Mouse (Mus musculus) kidney, embryonic 16.5 days (tissue): Measurements from ENCODE around the gene Ntn4. TPM values are rescaled to one million over a fixed set of nuclear protein-coding genes. Genes with fewer than 3 reads are reported as not detected.
"Not testable (repeated sequence)": the region's sequence is repeated elsewhere in the genome, so short reads cannot be mapped to it uniquely, and the experiment has no call there.

Source experiments
- ATAC-seq: fragments of 200-750 bp; cut with Nextera tagmentation; 2 replicates; pipeline ENCODE4 v1.8.0; 2017; ENCODE audit warnings: moderate TSS enrichment; ENCODE audit not compliant: low FRiP score, low TSS enrichment
- H3K27ac ChIP-seq: fragments of 300-500 bp; sonication (generic); 2 replicates; pipeline ENCODE4 v1.5.1; 2014; ENCODE audit warnings: low read length
- H3K27me3 ChIP-seq: fragments of 300-500 bp; sonication (generic); 2 replicates; pipeline ENCODE4 v1.6.1; 2014; ENCODE audit warnings: low read length, control low read depth, mixed read lengths; ENCODE audit not compliant: insufficient read depth
- H3K36me3 ChIP-seq: fragments of 300-500 bp; sonication (generic); 2 replicates; pipeline ENCODE4 v1.6.1; 2014; ENCODE audit warnings: low read length, control low read depth, mixed read lengths; ENCODE audit not compliant: insufficient read depth
- H3K4me1 ChIP-seq: fragments of 300-500 bp; sonication (generic); 2 replicates; pipeline ENCODE4 v1.6.1; 2014; ENCODE audit warnings: low read length, control low read depth, mixed read lengths; ENCODE audit not compliant: insufficient read depth
- H3K4me2 ChIP-seq: fragments of 300-500 bp; sonication (generic); replicated peaks from 2 replicates; pipeline ENCODE4 v1.6.1; 2014; ENCODE audit warnings: low read depth, low read length
- H3K4me3 ChIP-seq: fragments of 300-500 bp; sonication (generic); 2 replicates; pipeline ENCODE4 v1.5.1; 2014; ENCODE audit warnings: mild to moderate bottlenecking, low read length
- H3K9ac ChIP-seq: fragments of 300-500 bp; sonication (generic); replicated peaks from 2 replicates; pipeline ENCODE4 v1.6.1; 2014; ENCODE audit warnings: low read length
- H3K9me3 ChIP-seq: fragments of 300-500 bp; sonication (generic); 2 replicates; pipeline ENCODE4 v1.6.1; 2016; ENCODE audit warnings: low read length, control low read depth
- WGBS: fragments of 180-500 bp; shearing (Covaris S2); extraction: QIAGEN DNeasy Blood & Tissue Kit; methylation state at CpG from one replicate; pipeline ENCODE4 v1.1.7; 2014; 5-methylcytosine and 5-hydroxymethylcytosine counted together
- polyA plus RNA-seq: library from polyadenylated mRNA; unstranded; fragments of >200 nt; fragmentation: Nextera tagmentation; extraction: Ambion mirVana; gene quantifications from 2 replicates; pipeline ENCODE4 v1.2.1, GENCODE M21; 2015

Ntn4 gene
- polyA plus RNA-seq, 1 experiment from 2014 or later: 0.59 TPM

DNA sequence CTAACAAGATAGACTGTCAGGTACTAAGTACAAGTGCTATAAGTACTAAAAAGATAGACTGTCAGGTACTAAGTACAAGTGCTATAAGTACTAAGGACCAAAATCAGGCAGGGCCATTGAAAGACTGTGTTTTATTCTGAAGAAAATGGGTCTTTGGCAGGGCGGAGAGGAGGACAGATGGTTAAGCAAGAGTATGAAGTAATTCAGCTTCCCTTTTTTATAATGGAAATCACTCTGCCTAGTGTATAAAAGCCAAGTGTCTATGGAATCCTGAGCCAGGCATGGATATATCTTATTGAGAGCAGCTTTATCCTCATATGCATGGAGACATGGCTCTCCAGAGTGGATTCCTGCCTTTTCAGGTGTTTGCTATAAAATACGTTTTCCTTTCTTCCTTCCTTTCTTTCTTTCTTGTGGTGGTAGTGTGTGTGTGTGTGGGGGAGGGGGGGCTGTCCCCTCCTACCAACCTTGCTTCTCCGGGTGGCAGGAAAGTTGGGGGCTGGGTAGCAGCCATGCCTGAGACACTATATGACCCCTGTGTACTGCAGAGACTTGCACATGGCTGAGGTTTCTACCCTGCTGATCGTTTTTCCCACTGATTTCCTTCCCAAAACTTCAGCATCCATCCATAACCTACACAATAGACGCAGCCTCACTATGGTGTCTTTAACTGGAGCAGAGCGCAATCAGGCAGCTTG lies 40.3 kb downstream of the Ntn4 start:
- Histone ChIP-seq H3K4me2 (no peak overlapping the region), H3K4me1 (0 out of 2 replicates have a peak, but pooled peaks cover 8% of the 10 kb centered on the region), H3K36me3 (no peaks in the 10 kb centered on the region), H3K9me3 (no peaks in the 10 kb centered on the region), H3K27me3 (no peaks in the 10 kb centered on the region), H3K4me3 (no peak overlapping the region), H3K9ac (no peak overlapping the region), H3K27ac (no peak overlapping the region)
- ATAC-seq: no peak
- 74% methylated on average over 6 of the region's 6 CpGs for WGBS

DNA sequence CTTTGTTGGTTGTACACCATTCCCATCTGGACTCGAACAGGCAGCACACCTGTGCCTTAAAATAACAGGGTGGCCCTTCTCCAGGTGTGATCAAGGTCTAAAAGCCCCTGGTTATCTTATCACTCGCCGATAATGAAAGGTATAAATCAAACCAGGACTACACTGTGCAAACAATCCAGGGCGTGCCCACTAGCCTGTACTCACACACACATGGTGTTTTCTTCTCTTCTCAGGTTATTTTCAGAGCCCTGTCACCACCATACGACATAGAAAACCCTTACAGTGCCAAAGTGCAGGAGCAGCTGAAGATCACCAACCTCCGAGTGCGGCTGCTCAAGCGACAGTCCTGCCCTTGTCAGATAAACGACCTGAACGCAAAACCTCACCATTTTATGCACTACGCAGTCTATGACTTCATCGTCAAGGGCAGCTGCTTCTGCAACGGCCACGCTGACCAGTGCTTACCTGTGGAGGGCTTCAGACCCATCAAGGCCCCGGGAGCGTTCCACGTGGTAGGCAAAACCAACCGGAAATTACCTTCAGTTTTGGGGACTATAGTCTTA lies 41.8 kb downstream of the Ntn4 start:
- Histone ChIP-seq H3K4me3 (no peak overlapping the region), H3K27ac (no peak overlapping the region), H3K4me2 (no peak overlapping the region), H3K36me3 (no peaks in the 10 kb centered on the region), H3K4me1 (0 out of 2 replicates have a peak, but pooled peaks cover 8% of the 10 kb centered on the region), H3K27me3 (no peaks in the 10 kb centered on the region), H3K9me3 (no peaks in the 10 kb centered on the region), H3K9ac (no peak overlapping the region)
- no peak for ATAC-seq
- WGBS: 72% methylated on average over 18 of the region's 18 CpGs

DNA sequence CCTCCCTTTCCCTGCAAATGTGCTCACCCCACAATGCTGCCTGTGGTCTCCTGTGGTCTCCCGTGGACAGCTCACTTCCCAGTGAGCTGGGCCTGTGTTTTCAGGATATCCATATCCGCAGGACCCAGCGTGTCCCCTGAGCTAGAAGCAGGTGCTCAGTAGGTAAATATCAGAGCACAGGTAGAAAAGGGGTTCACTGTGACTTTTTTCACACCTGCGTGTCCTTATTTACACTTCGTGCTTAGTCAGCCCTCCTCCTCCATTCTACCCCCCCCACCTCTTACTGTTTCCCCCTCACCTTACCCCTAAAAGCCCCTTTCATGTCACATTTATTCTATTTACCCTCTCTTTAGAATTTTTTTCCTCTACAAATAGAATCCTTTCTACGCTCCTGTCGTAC lies 42.7 kb downstream of the Ntn4 start:
- H3K4me1 ChIP-seq: 0 out of 2 replicates have a peak, but pooled peaks cover 8% of the 10 kb centered on the region
- H3K4me3 ChIP-seq: no peak overlapping the region
- no peak overlapping the region for H3K27ac ChIP-seq
- WGBS: 89% methylated on average over 7 of the region's 7 CpGs
- H3K36me3 ChIP-seq: no peaks in the 10 kb centered on the region
- no peak for ATAC-seq
- no peak overlapping the region for H3K4me2 ChIP-seq
- H3K9me3 ChIP-seq: no peaks in the 10 kb centered on the region
- no peaks in the 10 kb centered on the region for H3K27me3 ChIP-seq
- no peak overlapping the region for H3K9ac ChIP-seq

DNA sequence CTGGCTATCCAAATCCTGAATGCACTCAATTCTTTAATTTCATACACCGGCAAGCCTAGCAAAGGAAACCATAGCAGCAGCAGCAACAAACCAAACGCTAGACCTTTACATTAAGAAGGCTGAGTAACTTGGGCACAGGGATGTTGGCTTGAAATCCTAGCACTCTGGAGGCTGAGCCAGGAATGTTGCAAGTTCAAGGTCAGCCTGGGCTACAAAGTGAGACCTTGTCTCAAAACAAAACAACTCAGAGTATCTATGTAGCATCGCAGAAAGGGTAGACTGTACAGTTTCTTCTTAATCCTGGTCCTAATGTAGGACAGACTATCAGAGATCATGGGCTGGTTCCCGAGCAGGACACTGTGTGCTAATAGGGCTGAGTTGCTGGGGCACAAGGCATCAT lies 43.4 kb downstream of the Ntn4 start:
- ATAC-seq: no peak
- no peak overlapping the region for H3K27ac ChIP-seq
- H3K9ac ChIP-seq: no peak overlapping the region
- H3K9me3 ChIP-seq: 0 out of 2 replicates have a peak, but pooled peaks cover 2% of the 10 kb centered on the region
- H3K4me2 ChIP-seq: no peak overlapping the region
- 91% methylated on average over 4 of the region's 4 CpGs for WGBS
- H3K4me1 ChIP-seq: 0 out of 2 replicates have a peak, but pooled peaks cover 8% of the 10 kb centered on the region
- H3K36me3 ChIP-seq: no peaks in the 10 kb centered on the region
- no peak overlapping the region for H3K4me3 ChIP-seq
- no peaks in the 10 kb centered on the region for H3K27me3 ChIP-seq

DNA sequence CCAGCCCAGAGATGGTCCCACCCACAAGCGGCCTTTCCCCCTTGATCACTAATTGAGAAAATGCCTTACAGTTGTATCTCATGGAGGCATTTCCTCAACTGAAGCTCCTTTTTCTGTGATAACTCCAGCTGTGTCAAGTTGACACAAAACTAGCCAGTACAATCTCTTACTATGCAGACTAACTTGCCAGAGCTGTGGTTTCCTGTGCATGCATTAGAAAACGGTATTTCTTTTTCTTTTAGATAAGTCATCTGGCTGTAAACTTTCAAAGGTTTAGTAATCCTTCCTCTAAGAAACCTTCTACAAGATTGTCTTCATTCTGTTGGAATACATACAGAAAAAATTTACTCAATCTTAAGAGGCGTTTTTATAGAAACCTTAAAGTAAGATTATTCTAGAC lies 44.9 kb downstream of the Ntn4 start:
- H3K36me3 ChIP-seq, H3K9ac ChIP-seq, H3K4me1 ChIP-seq, H3K27ac ChIP-seq, ATAC-seq, H3K9me3 ChIP-seq, H3K4me3 ChIP-seq, H3K4me2 ChIP-seq, H3K27me3 ChIP-seq: not testable (repeated sequence)
- 85% methylated on average over 3 of the region's 3 CpGs for WGBS

DNA sequence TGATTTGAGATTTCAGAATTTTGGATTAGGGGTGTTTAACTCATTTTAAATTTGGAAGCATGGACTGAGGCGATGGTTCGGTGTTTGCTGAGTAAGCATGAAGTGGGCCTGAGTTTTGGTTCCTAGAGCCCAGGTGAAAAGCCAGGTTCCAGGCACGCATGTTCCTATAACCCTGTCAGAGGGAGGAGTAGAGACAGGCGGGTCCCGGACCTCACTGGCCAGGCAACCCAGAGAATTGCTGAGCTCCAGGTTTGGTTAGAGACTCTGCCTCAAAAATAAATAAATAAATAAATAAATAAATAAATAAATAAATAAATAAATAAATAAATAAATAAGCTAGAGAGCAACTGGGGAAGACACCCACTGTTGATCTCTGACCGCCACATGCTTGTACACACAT lies 46.1 kb downstream of the Ntn4 start:
- H3K4me2 ChIP-seq: no peak overlapping the region
- 94% methylated on average over 6 of the region's 6 CpGs for WGBS
- H3K9ac ChIP-seq: no peak overlapping the region
- no peaks in the 10 kb centered on the region for H3K27me3 ChIP-seq
- no peaks in the 10 kb centered on the region for H3K4me1 ChIP-seq
- H3K9me3 ChIP-seq: 0 out of 2 replicates have a peak, but pooled peaks cover 2% of the 10 kb centered on the region
- no peak overlapping the region for H3K27ac ChIP-seq
- no peak for ATAC-seq
- no peaks in the 10 kb centered on the region for H3K36me3 ChIP-seq
- no peak overlapping the region for H3K4me3 ChIP-seq

DNA sequence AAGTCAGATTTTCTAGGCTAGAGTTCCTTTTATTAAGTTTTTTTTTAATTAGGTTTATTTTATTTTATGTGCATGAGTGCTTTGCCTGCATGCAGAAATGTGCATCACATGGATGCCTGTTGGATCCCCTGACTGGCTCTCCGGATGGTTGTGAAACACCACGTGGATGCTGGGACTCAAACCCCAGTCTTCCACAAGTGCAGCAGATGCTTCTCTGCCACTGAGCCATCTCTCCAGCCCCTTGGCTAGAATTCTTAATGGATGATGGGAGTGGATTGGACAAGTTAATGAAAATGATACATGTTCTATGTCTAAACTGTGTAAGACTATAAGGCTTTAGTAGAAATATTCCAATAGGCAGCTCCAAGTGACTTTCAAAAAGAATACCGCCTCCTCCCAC lies 47.3 kb downstream of the Ntn4 start:
- Histone ChIP-seq H3K4me1 (no peaks in the 10 kb centered on the region), H3K4me3 (no peak overlapping the region), H3K36me3 (no peaks in the 10 kb centered on the region), H3K9me3 (0 out of 2 replicates have a peak, but pooled peaks cover 2% of the 10 kb centered on the region), H3K9ac (no peak overlapping the region), H3K4me2 (no peak overlapping the region), H3K27ac (no peak overlapping the region), H3K27me3 (no peaks in the 10 kb centered on the region)
- 93% methylated on average over 3 of the region's 3 CpGs for WGBS
- no peak for ATAC-seq

DNA sequence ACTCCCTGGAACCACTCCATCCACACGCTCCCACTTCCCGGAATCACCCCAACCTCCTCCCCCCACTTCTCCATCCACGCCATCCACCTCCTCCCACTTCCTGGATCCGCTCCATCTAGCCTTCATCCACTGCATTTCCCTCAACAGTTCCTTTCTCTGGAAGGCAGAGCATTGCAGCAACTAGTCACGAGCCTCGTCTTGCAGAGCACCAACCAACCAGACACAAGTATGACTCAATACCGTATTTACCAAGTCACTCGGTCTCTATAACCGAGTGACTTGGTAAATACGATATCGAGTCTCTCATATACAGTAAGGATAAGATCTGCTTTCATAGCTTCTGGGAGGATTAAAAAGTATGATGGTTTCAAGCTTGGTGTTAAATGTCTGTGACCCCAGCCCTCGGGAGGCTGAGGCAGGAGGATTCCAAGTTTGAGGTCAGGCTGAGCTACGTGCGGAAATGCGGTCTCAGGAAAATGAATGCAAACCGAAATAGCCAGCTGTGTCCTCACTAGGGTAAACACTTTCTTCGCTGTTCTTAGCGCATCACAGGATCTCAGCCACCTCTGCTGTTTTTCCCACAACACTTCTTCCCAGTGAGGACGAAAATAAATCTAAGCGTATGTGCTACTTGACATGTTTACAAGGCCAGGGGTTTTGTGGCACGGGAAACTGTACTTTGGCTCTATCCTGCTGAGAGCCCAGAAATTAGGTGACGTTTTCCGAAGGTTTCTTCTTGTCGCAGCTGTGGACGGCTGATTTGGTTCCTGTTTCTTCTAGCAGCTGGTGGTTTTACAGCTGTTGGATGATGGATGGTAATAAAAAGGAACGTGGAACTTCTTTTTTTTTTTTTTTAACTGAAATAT lies 48.1 kb downstream of the Ntn4 start:
- Histone ChIP-seq H3K27ac (no peak overlapping the region), H3K4me2 (no peak overlapping the region), H3K4me1 (no peaks in the 10 kb centered on the region), H3K9ac (no peak overlapping the region), H3K36me3 (no peaks in the 10 kb centered on the region), H3K4me3 (no peak overlapping the region), H3K9me3 (0 out of 2 replicates have a peak, but pooled peaks cover 2% of the 10 kb centered on the region), H3K27me3 (no peaks in the 10 kb centered on the region)
- 70% methylated on average over 26 of the region's 26 CpGs for WGBS
- no peak for ATAC-seq

DNA sequence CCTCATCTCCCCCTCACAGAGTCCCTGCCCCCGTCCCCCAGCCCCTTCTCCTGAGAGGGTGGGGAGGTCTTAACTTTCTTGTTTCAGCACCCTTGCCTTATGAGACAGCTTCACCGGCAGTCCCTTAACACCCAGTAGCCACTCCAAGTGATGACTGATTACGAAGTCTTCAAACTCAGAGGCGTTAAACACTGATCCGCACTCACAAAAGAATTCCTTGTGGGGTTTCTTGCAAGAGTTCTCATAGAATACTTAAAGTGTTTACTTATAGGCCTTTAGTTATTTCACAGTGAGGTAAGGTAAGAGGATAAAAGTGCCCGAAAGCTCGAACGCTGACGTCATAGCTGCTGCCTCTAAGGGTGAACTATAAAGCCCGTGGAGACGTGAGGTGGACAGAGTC lies 50.9 kb downstream of the Ntn4 start:
- H3K27me3 ChIP-seq: no peaks in the 10 kb centered on the region
- H3K9me3 ChIP-seq: 0 out of 2 replicates have a peak, but pooled peaks cover 2% of the 10 kb centered on the region
- 66% methylated on average over 11 of the region's 11 CpGs for WGBS
- H3K9ac ChIP-seq: no peak overlapping the region
- no peaks in the 10 kb centered on the region for H3K4me1 ChIP-seq
- no peak overlapping the region for H3K4me3 ChIP-seq
- no peak for ATAC-seq
- no peaks in the 10 kb centered on the region for H3K36me3 ChIP-seq
- H3K4me2 ChIP-seq: no peak overlapping the region
- H3K27ac ChIP-seq: no peak overlapping the region
